Mouse (Mus musculus) neural tube, embryonic 11.5 days (tissue): ENCODE measurements around the gene Spx. TPM values are rescaled to one million over a fixed set of nuclear protein-coding genes. Genes with fewer than 3 reads are reported as not detected.

Experiments used
- ATAC-seq: fragments of 200-750 bp; cut with Nextera tagmentation; 2 replicates; pipeline ENCODE4 v1.8.0; 2017; ENCODE audit warnings: moderate number of reproducible peaks, mild to moderate bottlenecking, moderate TSS enrichment, moderate library complexity; ENCODE audit not compliant: insufficient read depth, low FRiP score, low TSS enrichment
- DNase-seq: peaks from one replicate; pipeline ENCODE4 v3.0.0-alpha.2; 2015; ENCODE audit warnings: low spot score
- H3K27ac ChIP-seq: fragments of 300-500 bp; sonication (generic); 2 replicates; pipeline ENCODE4 v1.5.1; 2014; ENCODE audit warnings: low read depth, mild to moderate bottlenecking, low read length
- H3K27me3 ChIP-seq: fragments of 300-500 bp; sonication (generic); 2 replicates; pipeline ENCODE4 v1.6.1; 2014; ENCODE audit warnings: mild to moderate bottlenecking, low read length, mixed read lengths; ENCODE audit not compliant: control insufficient read depth, insufficient read depth
- H3K36me3 ChIP-seq: fragments of 300-500 bp; sonication (generic); 2 replicates; pipeline ENCODE4 v1.6.1; 2014; ENCODE audit warnings: mild to moderate bottlenecking, low read length, moderate library complexity, mixed read lengths; ENCODE audit not compliant: control insufficient read depth, insufficient read depth
- H3K4me1 ChIP-seq: fragments of 300-500 bp; sonication (generic); 2 replicates; pipeline ENCODE4 v1.6.1; 2014; ENCODE audit warnings: low read length, mixed read lengths; ENCODE audit not compliant: control insufficient read depth, insufficient read depth
- H3K4me2 ChIP-seq: fragments of 300-500 bp; sonication (generic); 2 replicates; pipeline ENCODE4 v1.6.1; 2014; ENCODE audit warnings: low read depth, mild to moderate bottlenecking, moderate library complexity
- H3K4me3 ChIP-seq: fragments of 300-500 bp; sonication (generic); 2 replicates; pipeline ENCODE4 v1.5.1; 2014; ENCODE audit warnings: low read depth, low read length
- H3K9ac ChIP-seq: fragments of 300-500 bp; sonication (generic); 2 replicates; pipeline ENCODE4 v1.6.1; 2014; ENCODE audit warnings: mild to moderate bottlenecking, low read length
- H3K9me3 ChIP-seq: fragments of 300-500 bp; sonication (generic); 2 replicates; pipeline ENCODE4 v1.6.1; 2016; ENCODE audit warnings: low read length; ENCODE audit not compliant: control insufficient read depth
- WGBS: fragments of 180-500 bp; shearing (Covaris S2); extraction: QIAGEN DNeasy Blood & Tissue Kit; methylation state at CpG from one replicate; pipeline ENCODE4 v1.1.7; 2014; 5-methylcytosine and 5-hydroxymethylcytosine counted together
- polyA plus RNA-seq: library from polyadenylated mRNA; unstranded; fragments of >200 nt; fragmentation: Nextera tagmentation; extraction: Ambion mirVana; gene quantifications from 2 replicates; pipeline ENCODE4 v1.2.1, GENCODE M21; 2014

Spx gene
- polyA plus RNA-seq, 1 experiment from 2014 or later = 0.56 TPM

- no peaks in the 10 kb centered on the region for H3K27me3 ChIP-seq
- WGBS = 93% methylated on average over 7 of the region's 7 CpGs
Measured at GRCm38 (mm10) chr6:142381615-142382014, 31.6 kb upstream of the Spx start.

GRCm38 (mm10) chr6:142384521-142384920 is 28.7 kb upstream of the Spx start:
- WGBS = 91% methylated on average over 9 of the region's 9 CpGs
- Histone ChIP-seq H3K36me3 (no peaks in the 10 kb centered on the region), H3K4me2 (no peak overlapping the region), H3K4me3 (no peak overlapping the region), H3K4me1 (peaks cover 7% of the 10 kb centered on the region; the same call in 1 of the 2 replicates), H3K27ac (no peak overlapping the region), H3K9ac (no peak overlapping the region), H3K9me3 (no peaks in the 10 kb centered on the region), H3K27me3 (no peaks in the 10 kb centered on the region)
- DNase-seq (no peak), ATAC-seq (no peak)

More at GRCm38 (mm10) chr6:142381615-142382014, 31.6 kb upstream of the Spx start:
- H3K36me3 ChIP-seq = no peaks in the 10 kb centered on the region; the same call in 1 of the 2 replicates
- no peak overlapping the region for H3K9ac ChIP-seq
- H3K4me2 ChIP-seq = no peak overlapping the region
- no peak overlapping the region for H3K4me3 ChIP-seq
- DNase-seq = no peak
- peaks cover 4% of the 10 kb centered on the region; the same call in 1 of the 2 replicates for H3K4me1 ChIP-seq
- H3K27ac ChIP-seq = no peak overlapping the region
- no peak for ATAC-seq
- no peaks in the 10 kb centered on the region for H3K9me3 ChIP-seq

GRCm38 (mm10) chr6:142386285-142387010 is 26.8 kb upstream of the Spx start:
- ATAC-seq = peak; percentile 81
- Histone ChIP-seq H3K4me2 (peak overlapping the region; percentile 58), H3K4me3 (peak overlapping the region; percentile 93), H3K27ac (no peak overlapping the region), H3K27me3 (no peaks in the 10 kb centered on the region), H3K9me3 (no peaks in the 10 kb centered on the region), H3K9ac (peak overlapping the region; percentile 67), H3K36me3 (no peaks in the 10 kb centered on the region), H3K4me1 (peaks cover 7% of the 10 kb centered on the region; the same call in 1 of the 2 replicates)
- WGBS = 6% methylated on average over 30 of the region's 31 CpGs
- DNase-seq = no peak

GRCm38 (mm10) chr6:142387011-142387754 is 26.1 kb upstream of the Spx start, which contains the start of the genes Recql and Golt1b:
Gene Recql (minus strand): TSS chr6:142387087.
Gene Golt1b (plus strand): TSS chr6:142387221.
- Histone ChIP-seq H3K36me3 (no peaks in the 10 kb centered on the region), H3K27me3 (no peaks in the 10 kb centered on the region), H3K4me2 (peak within 1 kb of the TSS; percentile 68), H3K4me1 (peaks cover 7% of the 10 kb centered on the region; the same call in 1 of the 2 replicates), H3K27ac (no peak within 1 kb of the TSS), H3K4me3 (peak within 1 kb of the TSS; percentile 93), H3K9me3 (no peaks in the 10 kb centered on the region), H3K9ac (peak within 1 kb of the TSS; percentile 82)
- peak; percentile 97 for DNase-seq
- ATAC-seq = peak; percentile 100
- under 1% methylated on average over 82 of the region's 87 CpGs for WGBS

GRCm38 (mm10) chr6:142387755-142388271 is 25.4 kb upstream of the Spx start:
- DNase-seq (no peak), ATAC-seq (no peak)
- Histone ChIP-seq H3K4me1 (peaks cover 7% of the 10 kb centered on the region; the same call in 1 of the 2 replicates), H3K9ac (peak overlapping the region; percentile 82), H3K4me2 (peak overlapping the region; percentile 68), H3K9me3 (no peaks in the 10 kb centered on the region), H3K36me3 (0 out of 2 replicates have a peak, but pooled peaks cover 2% of the 10 kb centered on the region), H3K27me3 (no peaks in the 10 kb centered on the region), H3K4me3 (peak overlapping the region; percentile 93), H3K27ac (no peak overlapping the region)
- 25% methylated on average over 8 of the region's 8 CpGs for WGBS

GRCm38 (mm10) chr6:142389101-142389500 is 24.1 kb upstream of the Spx start:
- DNase-seq (no peak), ATAC-seq (no peak)
- Histone ChIP-seq H3K4me3 (no peak overlapping the region), H3K27ac (no peak overlapping the region), H3K27me3 (no peaks in the 10 kb centered on the region), H3K4me2 (no peak overlapping the region), H3K9me3 (no peaks in the 10 kb centered on the region), H3K4me1 (peaks cover 7% of the 10 kb centered on the region; the same call in 1 of the 2 replicates), H3K36me3 (0 out of 2 replicates have a peak, but pooled peaks cover 2% of the 10 kb centered on the region), H3K9ac (no peak overlapping the region)
- WGBS = 90% methylated on average over 2 of the region's 2 CpGs

- WGBS = 90% methylated on average over 5 of the region's 5 CpGs
- no peaks in the 10 kb centered on the region for H3K9me3 ChIP-seq
- DNase-seq (no peak), ATAC-seq (no peak)
- H3K27me3 ChIP-seq = no peaks in the 10 kb centered on the region
- H3K4me2 ChIP-seq = no peak overlapping the region
- H3K9ac ChIP-seq = no peak overlapping the region
- H3K27ac ChIP-seq = no peak overlapping the region
- H3K36me3 ChIP-seq = peaks cover 6% of the 10 kb centered on the region
- H3K4me1 ChIP-seq = 0 out of 2 replicates have a peak, but pooled peaks cover 3% of the 10 kb centered on the region
- no peak overlapping the region for H3K4me3 ChIP-seq
Measured at GRCm38 (mm10) chr6:142392312-142392711, 20.9 kb upstream of the Spx start.

- WGBS = 95% methylated on average over 5 of the region's 5 CpGs
- ATAC-seq = no peak
- no peak overlapping the region for H3K27ac ChIP-seq
- H3K9ac ChIP-seq = no peak overlapping the region
- H3K4me2 ChIP-seq = no peak overlapping the region
- H3K36me3 ChIP-seq = peaks cover 6% of the 10 kb centered on the region
- H3K4me1 ChIP-seq = no peaks in the 10 kb centered on the region
- no peaks in the 10 kb centered on the region for H3K9me3 ChIP-seq
- no peak for DNase-seq
- H3K4me3 ChIP-seq = no peak overlapping the region
- H3K27me3 ChIP-seq = no peaks in the 10 kb centered on the region
Measured at GRCm38 (mm10) chr6:142394669-142395068, 18.6 kb upstream of the Spx start.
